Mouse (Mus musculus) MEL (cell line): ENCODE measurements around the gene Spp2. TPM values are rescaled to one million over a fixed set of nuclear protein-coding genes. Genes with fewer than 3 reads are reported as not detected.

Source experiments
- DNase-seq: peaks from one replicate; pipeline ENCODE4 v3.0.0; 2011; ENCODE audit warnings: low read depth, low spot score
- H3K27ac ChIP-seq: 2 replicates; pipeline ENCODE4 v1.5.1; 2012; ENCODE audit warnings: low read depth, mild to moderate bottlenecking, control low read depth, low read length, moderate library complexity; ENCODE audit not compliant: control insufficient read depth
- H3K27me3 ChIP-seq, 2 experiments: fragments of 150-350 bp in 1 of 2; sonication (generic) in 1 of 2; 2 replicates each; pipeline ENCODE4 v1.6.1; 2012; ENCODE audit warnings: low read length in 2 of 2, mild to moderate bottlenecking in 2 of 2, improper control_type of control experiment in 1 of 2, moderate library complexity in 1 of 2; ENCODE audit not compliant: insufficient read depth in 2 of 2, control insufficient read depth in 1 of 2
- H3K36me3 ChIP-seq, 2 experiments: 2 replicates each; pipeline ENCODE4 v1.6.1; 2012 to 2014; ENCODE audit warnings: low read length in 2 of 2, improper control_type of control experiment in 1 of 2, inconsistent platforms in 1 of 2, mild to moderate bottlenecking in 1 of 2; ENCODE audit not compliant: insufficient read depth in 2 of 2, control insufficient read depth in 1 of 2
- H3K4me1 ChIP-seq, 2 experiments: fragments of 150-350 bp in 1 of 2; sonication (generic) in 1 of 2; 2 replicates each; pipeline ENCODE4 v1.6.1; 2012; ENCODE audit warnings: low read length in 2 of 2, improper control_type of control experiment in 1 of 2, mild to moderate bottlenecking in 1 of 2; ENCODE audit not compliant: insufficient read depth in 2 of 2, control insufficient read depth in 1 of 2
- H3K4me3 ChIP-seq, 2 experiments: fragments of 150-350 bp in 1 of 2; sonication (generic) in 1 of 2; 2 replicates each; pipeline ENCODE4 v1.5.1; 2012; ENCODE audit warnings: low read depth in 2 of 2, low read length in 2 of 2, mild to moderate bottlenecking in 2 of 2, moderate library complexity in 2 of 2, control low read depth in 1 of 2, improper control_type of control experiment in 1 of 2; ENCODE audit not compliant: control insufficient read depth in 1 of 2, insufficient read depth in 1 of 2
- H3K79me2 ChIP-seq: 2 replicates; pipeline ENCODE4 v1.6.1; 2012; ENCODE audit warnings: mild to moderate bottlenecking, low read length, moderate library complexity; ENCODE audit not compliant: control insufficient read depth, poor library complexity, insufficient read depth
- H3K9ac ChIP-seq: 2 replicates; pipeline ENCODE4 v1.6.1; 2012; ENCODE audit warnings: low read depth, mild to moderate bottlenecking, control low read depth, low read length, moderate library complexity; ENCODE audit not compliant: control insufficient read depth, poor library complexity, severe bottlenecking
- H3K9me3 ChIP-seq: fragments of 150-350 bp; sonication (generic); replicated peaks from 2 replicates; pipeline ENCODE4 v1.6.1; 2012; ENCODE audit warnings: mild to moderate bottlenecking, low read length, improper control_type of control experiment, moderate library complexity; ENCODE audit not compliant: insufficient read depth
- BHLHE40 ChIP-seq: IDR thresholded peaks from 2 replicates; pipeline ENCODE4 v1.6.1; 2012; ENCODE audit warnings: low read depth, mild to moderate bottlenecking, inconsistent platforms, low read length, improper control_type of control experiment, borderline replicate concordance
- CHD2 ChIP-seq: IDR thresholded peaks from 2 replicates; pipeline ENCODE4 v1.6.1; 2011; ENCODE audit warnings: low read length, improper control_type of control experiment
- CTCF ChIP-seq, 3 experiments: IDR thresholded peaks in 2 of 3; conservative IDR thresholded peaks in 1 of 3; 2 replicates each; pipeline ENCODE4 v1.5.1; 2011 to 2012; ENCODE audit warnings: low read length in 3 of 3, low read depth in 2 of 3, mild to moderate bottlenecking in 2 of 3, improper control_type of control experiment in 1 of 3, inconsistent platforms in 1 of 3, mixed read lengths in 1 of 3, moderate library complexity in 1 of 3; ENCODE audit not compliant: control insufficient read depth in 1 of 3, insufficient read depth in 1 of 3, poor library complexity in 1 of 3, severe bottlenecking in 1 of 3
- ELF1 ChIP-seq: IDR thresholded peaks from 2 replicates; pipeline ENCODE4 v1.6.1; 2014; ENCODE audit warnings: low read depth, mild to moderate bottlenecking, inconsistent platforms, low read length, improper control_type of control experiment, moderate library complexity
- ETS1 ChIP-seq: IDR thresholded peaks from 2 replicates; pipeline ENCODE4 v1.6.1; 2012; ENCODE audit warnings: low read depth, mild to moderate bottlenecking, inconsistent platforms, low read length, improper control_type of control experiment, moderate library complexity
- KAT2A ChIP-seq: conservative IDR thresholded peaks from 2 replicates; pipeline ENCODE4 v1.6.1; 2012; ENCODE audit warnings: low read depth, low read length, improper control_type of control experiment, inconsistent platforms
- MEF2A ChIP-seq: IDR thresholded peaks from 2 replicates; pipeline ENCODE4 v1.6.1; 2014; ENCODE audit warnings: low read depth, mild to moderate bottlenecking, inconsistent platforms, low read length, improper control_type of control experiment; ENCODE audit not compliant: poor library complexity, insufficient replicate concordance, severe bottlenecking; ENCODE audit errors: extremely low read depth
- MXI1 ChIP-seq: IDR thresholded peaks from 2 replicates; pipeline ENCODE4 v1.6.1; 2011; ENCODE audit warnings: mild to moderate bottlenecking, low read depth, low read length, improper control_type of control experiment
- MYC ChIP-seq: IDR thresholded peaks from 2 replicates; pipeline ENCODE4 v1.6.1; 2011; ENCODE audit warnings: low read depth, mild to moderate bottlenecking, low read length, improper control_type of control experiment, moderate library complexity
- NELFE ChIP-seq: IDR thresholded peaks from 2 replicates; pipeline ENCODE4 v1.6.1; 2011; ENCODE audit warnings: low read depth, low read length, improper control_type of control experiment
- NRF1 ChIP-seq: IDR thresholded peaks from 2 replicates; pipeline ENCODE4 v1.6.1; 2014; ENCODE audit warnings: low read depth, mild to moderate bottlenecking, inconsistent platforms, low read length, improper control_type of control experiment, moderate library complexity; ENCODE audit not compliant: poor library complexity, insufficient read depth, severe bottlenecking
- POLR2AphosphoS5 ChIP-seq: IDR thresholded peaks from 2 replicates; pipeline ENCODE4 v1.6.1; 2012; ENCODE audit warnings: low read depth, borderline replicate concordance, mild to moderate bottlenecking, inconsistent platforms, low read length, moderate library complexity, mixed read lengths
- RAD21 ChIP-seq: IDR thresholded peaks from 2 replicates; pipeline ENCODE4 v1.6.1; 2011; ENCODE audit warnings: mild to moderate bottlenecking, low read depth, low read length, improper control_type of control experiment
- SMC3 ChIP-seq: IDR thresholded peaks from 2 replicates; pipeline ENCODE4 v1.6.1; 2011; ENCODE audit warnings: low read depth, low read length, improper control_type of control experiment
- TAL1 ChIP-seq: IDR thresholded peaks from 2 replicates; pipeline ENCODE4 v1.6.1; 2012; ENCODE audit warnings: mild to moderate bottlenecking, inconsistent platforms, low read length, moderate library complexity, mixed read lengths
- TBP ChIP-seq: IDR thresholded peaks from 2 replicates; pipeline ENCODE4 v1.8.0; 2011; ENCODE audit warnings: low read depth, low read length, improper control_type of control experiment
- USF2 ChIP-seq, 2 experiments: IDR thresholded peaks; 2 replicates each; pipeline ENCODE4 v1.6.1; 2011 to 2012; ENCODE audit warnings: improper control_type of control experiment in 2 of 2, low read length in 2 of 2, borderline replicate concordance in 1 of 2, inconsistent platforms in 1 of 2, low read depth in 1 of 2, mild to moderate bottlenecking in 1 of 2; ENCODE audit not compliant: insufficient read depth in 1 of 2
- ZC3H11A ChIP-seq: IDR thresholded peaks from 2 replicates; pipeline ENCODE4 v1.6.1; 2012; ENCODE audit warnings: low read depth, mild to moderate bottlenecking, inconsistent platforms, low read length, improper control_type of control experiment
- ZKSCAN1 ChIP-seq: IDR thresholded peaks from 2 replicates; pipeline ENCODE4 v1.6.1; 2012; ENCODE audit warnings: low read depth, mild to moderate bottlenecking, inconsistent platforms, low read length, improper control_type of control experiment, moderate library complexity
- ZMIZ1 ChIP-seq: IDR thresholded peaks from 2 replicates; pipeline ENCODE4 v1.6.1; 2012; ENCODE audit warnings: low read depth, mild to moderate bottlenecking, inconsistent platforms, low read length, improper control_type of control experiment, moderate library complexity
- ZNF384 ChIP-seq: IDR thresholded peaks from 2 replicates; pipeline ENCODE4 v1.6.1; 2012; ENCODE audit warnings: low read depth, mild to moderate bottlenecking, inconsistent platforms, low read length, improper control_type of control experiment
- polyA plus RNA-seq, 2 experiments: library from polyadenylated mRNA; stranded (reverse) in 1 of 2; unstranded in 1 of 2; fragments of >175 nt in 1 of 2; fragments of >200 nt in 1 of 2; gene quantifications; 2 replicates each; pipeline versions ENCODE4 v1.2.1 to v1.2.4; 2012; ENCODE audit warnings: low replicate concordance in 2 of 2, low read depth in 1 of 2; ENCODE audit not compliant: insufficient read length in 2 of 2, insufficient read depth in 1 of 2, missing spikeins in 1 of 2
- total RNA-seq: library from RNA; depleted of rRNA; stranded (reverse); fragments of 300-350 nt; gene quantifications from 2 replicates; pipeline ENCODE4 v1.2.3, GENCODE M21; 2012

Gene Spp2
- total and polyA plus RNA-seq, 3 experiments, result not detected

DNA sequence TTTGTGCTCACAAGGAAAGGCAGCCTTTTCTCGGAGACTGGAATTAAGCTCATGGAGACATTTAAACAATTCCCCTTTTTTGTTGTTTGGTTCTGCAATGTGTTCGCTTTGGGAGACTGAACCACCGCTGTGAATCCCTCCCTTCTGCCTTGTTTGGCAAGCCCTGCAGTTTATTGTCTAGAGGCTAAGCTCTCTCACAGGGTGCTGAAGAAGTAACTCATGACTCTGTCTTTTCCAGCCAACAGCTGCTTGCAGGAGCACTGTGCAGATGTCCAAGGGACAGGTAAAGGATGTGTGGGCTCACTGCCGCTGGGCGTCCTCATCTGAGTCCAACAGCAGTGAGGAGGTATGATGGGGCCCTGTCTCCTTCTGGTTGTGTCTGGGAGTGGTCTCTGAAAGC is 5.3 kb downstream of the Spp2 start:
- H3K9me3 ChIP-seq, result no peaks in the 10 kb centered on the region

DNA sequence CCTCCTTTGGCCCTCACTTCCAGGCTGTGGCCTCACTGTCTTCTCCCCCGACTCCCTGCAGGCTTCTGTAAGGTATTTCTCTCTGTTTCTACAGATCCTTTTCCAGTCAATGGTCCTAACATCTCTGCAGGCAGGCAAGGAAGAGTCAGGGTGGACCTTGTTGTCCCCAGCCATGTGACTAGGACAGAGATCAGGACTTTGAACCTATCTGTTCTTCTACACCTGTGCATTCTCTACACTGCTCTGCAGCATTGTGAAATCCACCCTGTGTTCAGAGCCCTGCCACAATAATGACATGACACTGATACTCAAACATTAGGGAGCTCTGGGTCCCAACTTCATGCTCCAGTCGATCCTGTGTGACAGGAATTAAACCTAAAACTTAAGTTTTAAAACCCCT is 12.2 kb downstream of the Spp2 start:
- Histone ChIP-seq H3K79me2 (no peaks in the 10 kb centered on the region), H3K27ac (no peak overlapping the region), H3K4me3 (no peak overlapping the region), H3K36me3 (no peaks in the 10 kb centered on the region), H3K27me3 (no peaks in the 10 kb centered on the region), H3K4me1 (no peaks in the 10 kb centered on the region), H3K9me3 (no peaks in the 10 kb centered on the region), H3K9ac (no peak overlapping the region)
- DNase-seq, result no peak
- no peak for TF ChIP-seq ELF1
- TF ChIP-seq ZMIZ1, result no peak
- no peak for TF ChIP-seq ZC3H11A
- no peak for TF ChIP-seq BHLHE40
- TF ChIP-seq ZNF384, result no peak
- no peak for TF ChIP-seq SMC3
- TF ChIP-seq USF2 (IDR thresholded peaks at IDR 0.05; ENCODE audit: borderline replicate concordance in 1 of 2, insufficient read depth in 1 of 2, low read depth in 1 of 2, low read length in 2 of 2), result no peak
- TF ChIP-seq MYC, result no peak
- no peak for TF ChIP-seq CTCF (IDR thresholded peaks at IDR 0.05 in 2 of 3, conservative IDR thresholded peaks at IDR 0.05 in 1 of 3; ENCODE audit: control insufficient read depth in 1 of 3, insufficient read depth in 1 of 3, low read depth in 2 of 3, low read length in 3 of 3, poor library complexity in 1 of 3, severe bottlenecking in 1 of 3)
- TF ChIP-seq CHD2, result no peak
- no peak for TF ChIP-seq ZKSCAN1
- TF ChIP-seq TAL1, result no peak
- TF ChIP-seq TBP, result no peak
- no peak for TF ChIP-seq ETS1

More for the DNA sequence above, 5.3 kb downstream of the Spp2 start:
- DNase-seq, result no peak
- Histone ChIP-seq H3K4me1 (no peaks in the 10 kb centered on the region), H3K27ac (no peak overlapping the region), H3K27me3 (no peaks in the 10 kb centered on the region), H3K4me3 (no peak overlapping the region), H3K79me2 (no peaks in the 10 kb centered on the region)
- TF ChIP-seq CTCF (IDR thresholded peaks at IDR 0.05 in 2 of 3, conservative IDR thresholded peaks at IDR 0.05 in 1 of 3; ENCODE audit: control insufficient read depth in 1 of 3, insufficient read depth in 1 of 3, low read depth in 2 of 3, low read length in 3 of 3, poor library complexity in 1 of 3, severe bottlenecking in 1 of 3) (no peak), MEF2A (no peak), ZC3H11A (no peak), NELFE (no peak), NRF1 (no peak), ELF1 (no peak), TBP (no peak), POLR2AphosphoS5 (no peak), RAD21 (no peak), SMC3 (no peak), MXI1 (no peak), ZMIZ1 (no peak), KAT2A (no peak)
- TF ChIP-seq, all 39 proteins: peak for 0
- Histone ChIP-seq H3K36me3 (no peaks in the 10 kb centered on the region), H3K9ac (no peak overlapping the region)
